Mouse (Mus musculus) small intestine, adult 2 months (tissue): ENCODE data around the gene Cryba1.

ENCODE experiments used
- CTCF ChIP-seq: fragments of 200-500 bp; IDR thresholded peaks from 2 replicates; pipeline ENCODE4 v1.5.1; 2012; ENCODE audit warnings: low read depth, mild to moderate bottlenecking, control low read depth, inconsistent platforms, low read length, moderate library complexity, mixed read lengths; ENCODE audit not compliant: insufficient replicate concordance, insufficient read length; ENCODE audit errors: extremely low read depth
- POLR2A ChIP-seq: fragments of 200-500 bp; IDR thresholded peaks from 2 replicates; pipeline ENCODE4 v1.6.1; 2012; ENCODE audit warnings: low read depth, mild to moderate bottlenecking, control low read depth, inconsistent platforms, low read length, moderate library complexity

DNA sequence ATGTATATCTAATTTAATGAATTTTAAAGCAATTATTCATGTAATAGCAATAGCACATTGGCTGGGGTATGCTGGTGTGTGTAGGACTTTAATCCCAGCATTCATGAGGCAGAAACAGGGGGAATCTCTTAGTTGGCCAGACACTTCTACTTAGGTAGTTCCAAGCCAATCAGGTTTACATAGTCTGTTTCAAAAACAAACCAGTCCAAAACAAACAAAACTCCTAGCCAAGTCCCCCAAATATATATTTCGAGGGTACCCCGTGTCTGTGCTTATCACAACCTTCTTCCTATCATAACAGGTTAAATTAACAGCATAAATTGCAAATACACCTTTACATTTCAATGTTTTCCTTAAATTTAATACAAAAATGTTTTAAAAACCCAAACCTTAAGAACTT is 40.2 kb downstream of the Cryba1 start:
- TF ChIP-seq CTCF = no peak
- TF ChIP-seq POLR2A = no peak
